Comparison of ENCODE assay signal across 9 mouse cellular contexts in the genomic region with DNA sequence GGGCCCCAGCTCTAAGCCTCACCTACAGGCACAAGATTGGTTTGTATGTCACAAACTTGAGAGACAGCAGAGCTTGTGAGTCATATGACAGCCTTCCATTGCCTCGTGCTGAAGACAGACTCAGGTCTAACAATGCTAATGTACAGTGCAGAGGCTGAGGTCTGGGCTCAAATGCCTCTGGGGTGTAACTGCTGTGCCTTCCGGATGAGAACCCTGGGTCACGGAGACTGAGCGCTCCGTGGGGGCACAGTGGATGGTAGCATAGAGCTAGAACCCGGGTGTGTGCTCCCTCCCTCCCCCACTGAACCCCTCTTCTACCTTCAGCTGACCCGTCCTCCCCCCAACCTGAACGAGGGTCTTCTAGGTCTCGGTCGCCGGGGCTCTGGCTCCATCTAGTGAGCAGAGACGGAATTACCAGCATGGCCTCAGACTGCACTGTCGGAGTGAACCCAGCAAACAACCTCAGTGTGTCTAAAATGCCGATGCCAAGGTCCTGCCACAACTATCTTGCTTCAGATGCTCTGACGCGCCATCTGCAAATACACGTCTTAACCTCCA.
DNase-seq lines count a peak whose midpoint lies in the region; ATAC-seq lines count a peak whose summit lies in the region.
"Had no signal": no experiment of that assay in that cellular context is flagged by ENCODE, and none has a peak within 500 bp of the region (broad histone marks: within the 10 kb centered on the region; RNA-seq: fewer than 3 reads in every experiment).

No protein-coding gene starts in this region.

- no peak overlapping the region for H3K27ac ChIP-seq in hindbrain, embryonic 16.5 days (ENCODE audit: low read depth, low read length)
- no peak overlapping the region for H3K27ac ChIP-seq in midbrain, embryonic 12.5 days (replicated peaks)
- H3K27ac ChIP-seq: liver, embryonic 13.5 days had no signal

- no peaks in the 10 kb centered on the region; the same call in 1 of the 2 replicates for H3K4me1 ChIP-seq in hindbrain, embryonic 16.5 days (ENCODE audit: control insufficient read depth, insufficient read depth, low read depth, low read length)
- H3K4me1 ChIP-seq in midbrain, embryonic 12.5 days: no peaks in the 10 kb centered on the region
- H3K4me1 ChIP-seq: liver, embryonic 13.5 days had no signal

- peak; percentile 26; the same call in 1 of the 2 replicates for ATAC-seq in erythroid progenitor cell, adult 5-6 weeks (replicated peaks; ENCODE audit: low FRiP score, poor library complexity, severe bottlenecking)
- ATAC-seq in hindbrain, embryonic 16.5 days: peak; percentile 66
- peak; percentile 30; the same call in 1 of the 2 replicates for ATAC-seq in midbrain, embryonic 12.5 days (ENCODE audit: low FRiP score, low read depth)

- intact Hi-C loops in gastrocnemius, postnatal 14 days (cut with DNase I; ENCODE audit: low total_unique reads): no loop called here
- intact Hi-C loops in left cerebral cortex, postnatal 25 days (cut with DNase I): no loop called here

- H3K36me3 ChIP-seq in hindbrain, embryonic 16.5 days (ENCODE audit: control insufficient read depth, insufficient read depth, low read length): no peaks in the 10 kb centered on the region
- H3K36me3 ChIP-seq in midbrain, embryonic 12.5 days: no peaks in the 10 kb centered on the region
- H3K36me3 ChIP-seq in splenic B cell, adult 2 months (ENCODE audit: control insufficient read depth, insufficient read depth, low read length, poor library complexity, severe bottlenecking): no peaks in the 10 kb centered on the region
- H3K36me3 ChIP-seq: liver, embryonic 13.5 days had no signal

- H3K9ac ChIP-seq in hindbrain, embryonic 16.5 days (ENCODE audit: low read depth, low read length): peak overlapping the region; percentile 47; the same call in 1 of the 2 replicates
- no peak overlapping the region; the same call in 1 of the 2 replicates for H3K9ac ChIP-seq in midbrain, embryonic 12.5 days (replicated peaks)
- H3K9ac ChIP-seq: liver, embryonic 13.5 days had no signal

- WGBS in hindbrain, embryonic 16.5 days: 7% methylated on average over 14 of the region's 17 CpGs
- WGBS in midbrain, embryonic 12.5 days: 7% methylated on average over 17 of the region's 17 CpGs

- H3K4me2 ChIP-seq in hindbrain, embryonic 16.5 days (ENCODE audit: low read length): peak overlapping the region; percentile 54
- H3K4me2 ChIP-seq in midbrain, embryonic 12.5 days (replicated peaks): peak overlapping the region; percentile 36
- H3K4me2 ChIP-seq: liver, embryonic 13.5 days had no signal

- DNase-seq in gastrocnemius, adult 18-20 months (ENCODE audit: low spot score): peak; percentile 45
- no peak for DNase-seq in gastrocnemius, postnatal 14 days
- DNase-seq in adrenal gland, adult 2 months: peak; percentile 48
- peak; percentile 14 to 31 for DNase-seq in left cerebral cortex, postnatal 25 days (ENCODE audit: low spot score in 2 of 2)
- peak; percentile 74 for DNase-seq in splenic B cell, adult 2 months (ENCODE audit: low read depth, low spot score)
- DNase-seq: liver, embryonic 13.5 days had no signal

- no peak overlapping the region; the same call in 1 of the 2 replicates for H3K4me3 ChIP-seq in hindbrain, embryonic 16.5 days (ENCODE audit: low read length)
- no peak overlapping the region for H3K4me3 ChIP-seq in midbrain, embryonic 12.5 days
- H3K4me3 ChIP-seq: liver, embryonic 13.5 days had no signal

- peaks cover 6% of the 10 kb centered on the region for H3K27me3 ChIP-seq in hindbrain, embryonic 16.5 days (replicated peaks; ENCODE audit: control insufficient read depth, insufficient read depth, low read length)
- H3K27me3 ChIP-seq in midbrain, embryonic 12.5 days: peaks cover 19% of the 10 kb centered on the region
- H3K27me3 ChIP-seq in splenic B cell, adult 2 months (ENCODE audit: control insufficient read depth, insufficient read depth, low read length, poor library complexity, severe bottlenecking): no peaks in the 10 kb centered on the region

- H3K9me3 ChIP-seq in hindbrain, embryonic 16.5 days (ENCODE audit: control insufficient read depth, low read length): no peaks in the 10 kb centered on the region
- no peaks in the 10 kb centered on the region for H3K9me3 ChIP-seq in midbrain, embryonic 12.5 days
- H3K9me3 ChIP-seq: liver, embryonic 13.5 days had no signal
